Mouse (Mus musculus): ENCODE data around the gene Ptprb. TPM values are rescaled to one million over a fixed set of nuclear protein-coding genes. Genes with fewer than 3 reads are reported as not detected.
A peak's percentile ranks its signal among the peaks of the same experiment; 100 is the strongest.

The Ptprb gene
- total RNA-seq, 1 experiment, result 0.62 TPM

GRCm38 (mm10) chr10:116374111-116374510, 98.8 kb downstream of the Ptprb start:
- in situ Hi-C loops (cut with MboI; ENCODE audit: low sequenced_read_pairs in 2 of 2, unreplicated experiment in 2 of 2), result no loop called here
- DNase-seq (ENCODE audit: low read depth, low spot score), result no peak
- H3K9ac ChIP-seq (ENCODE audit: insufficient read depth, low read depth, low read length, poor library complexity, severe bottlenecking), result no peak overlapping the region
- H3K4me3 ChIP-seq (ENCODE audit: insufficient read depth in 1 of 2, low read depth in 1 of 2, low read length in 2 of 2, poor library complexity in 1 of 2, severe bottlenecking in 1 of 2), result no peak overlapping the region
- no peaks in the 10 kb centered on the region for H3K36me3 ChIP-seq (ENCODE audit: control insufficient read depth, insufficient read depth, low read length, poor library complexity, severe bottlenecking)
- no peak for TF ChIP-seq ZC3H11A (IDR thresholded peaks at IDR 0.05; ENCODE audit: borderline replicate concordance, low read depth, low read length)
- no peak for TF ChIP-seq CHD2 (IDR thresholded peaks at IDR 0.05; ENCODE audit: low read depth, low read length)
- TF ChIP-seq MAFK (IDR thresholded peaks at IDR 0.05; ENCODE audit: insufficient read depth, low read depth, low read length), result no peak
- TF ChIP-seq ZNF384 (IDR thresholded peaks at IDR 0.05; ENCODE audit: low read depth, low read length), result no peak
- TF ChIP-seq HCFC1 (IDR thresholded peaks at IDR 0.05; ENCODE audit: borderline replicate concordance, insufficient read depth, low read length), result no peak
- H3K4me1 ChIP-seq (ENCODE audit: control insufficient read depth in 2 of 2, insufficient read depth in 2 of 2, low read length in 2 of 2, poor library complexity in 1 of 2), result peaks cover 0 to 6% of the 10 kb centered on the region in 2 experiments; a peak in 1 of 4 replicates
- H3K9me3 ChIP-seq (ENCODE audit: control insufficient read depth, insufficient read depth, low read depth, low read length), result no peaks in the 10 kb centered on the region
- no peak overlapping the region for H3K27ac ChIP-seq (ENCODE audit: insufficient read depth, low read depth, low read length, poor library complexity, severe bottlenecking)

- no peak for DNase-seq (ENCODE audit: low read depth, low spot score)
- Histone ChIP-seq H3K9me3 (ENCODE audit: control insufficient read depth, insufficient read depth, low read depth, low read length) (no peaks in the 10 kb centered on the region), H3K27ac (ENCODE audit: insufficient read depth, low read depth, low read length, poor library complexity, severe bottlenecking) (no peak overlapping the region), H3K36me3 (ENCODE audit: control insufficient read depth, insufficient read depth, low read length, poor library complexity, severe bottlenecking) (no peaks in the 10 kb centered on the region), H3K4me1 (ENCODE audit: control insufficient read depth in 2 of 2, insufficient read depth in 2 of 2, low read length in 2 of 2, poor library complexity in 1 of 2) (no peaks in the 10 kb centered on the region), H3K9ac (ENCODE audit: insufficient read depth, low read depth, low read length, poor library complexity, severe bottlenecking) (no peak overlapping the region), H3K4me3 (ENCODE audit: insufficient read depth in 1 of 2, low read depth in 1 of 2, low read length in 2 of 2, poor library complexity in 1 of 2, severe bottlenecking in 1 of 2) (no peak overlapping the region)
- in situ Hi-C loops (cut with MboI; ENCODE audit: low sequenced_read_pairs in 2 of 2, unreplicated experiment in 2 of 2), result no loop called here
- TF ChIP-seq CHD2 (IDR thresholded peaks at IDR 0.05; ENCODE audit: low read depth, low read length) (no peak), MAFK (IDR thresholded peaks at IDR 0.05; ENCODE audit: insufficient read depth, low read depth, low read length) (no peak), ZNF384 (IDR thresholded peaks at IDR 0.05; ENCODE audit: low read depth, low read length) (no peak), ZC3H11A (IDR thresholded peaks at IDR 0.05; ENCODE audit: borderline replicate concordance, low read depth, low read length) (no peak), HCFC1 (IDR thresholded peaks at IDR 0.05; ENCODE audit: borderline replicate concordance, insufficient read depth, low read length) (no peak)
Measured at GRCm38 (mm10) chr10:116376853-116377252, 101.5 kb downstream of the Ptprb start.

- TF ChIP-seq ZC3H11A (IDR thresholded peaks at IDR 0.05; ENCODE audit: borderline replicate concordance, low read depth, low read length) (no peak), MAFK (IDR thresholded peaks at IDR 0.05; ENCODE audit: insufficient read depth, low read depth, low read length) (no peak)
- peak; percentile 42 for DNase-seq (ENCODE audit: low read depth, low spot score)
- peaks cover 0 to 4% of the 10 kb centered on the region in 2 experiments; a peak in 1 of 4 replicates for H3K4me1 ChIP-seq (ENCODE audit: control insufficient read depth in 2 of 2, insufficient read depth in 2 of 2, low read length in 2 of 2, poor library complexity in 1 of 2)
- in situ Hi-C loops (cut with MboI; ENCODE audit: low sequenced_read_pairs in 2 of 2, unreplicated experiment in 2 of 2), result no loop called here
- H3K36me3 ChIP-seq (ENCODE audit: control insufficient read depth, insufficient read depth, low read length, poor library complexity, severe bottlenecking), result no peaks in the 10 kb centered on the region
- H3K4me3 ChIP-seq (ENCODE audit: insufficient read depth in 1 of 2, low read depth in 1 of 2, low read length in 2 of 2, poor library complexity in 1 of 2, severe bottlenecking in 1 of 2), result no peak overlapping the region
- H3K9ac ChIP-seq (ENCODE audit: insufficient read depth, low read depth, low read length, poor library complexity, severe bottlenecking), result no peak overlapping the region
- H3K27ac ChIP-seq (ENCODE audit: insufficient read depth, low read depth, low read length, poor library complexity, severe bottlenecking), result no peak overlapping the region
- no peaks in the 10 kb centered on the region for H3K9me3 ChIP-seq (ENCODE audit: control insufficient read depth, insufficient read depth, low read depth, low read length)
Measured at GRCm38 (mm10) chr10:116382826-116383685, 107.7 kb downstream of the Ptprb start.

- Histone ChIP-seq H3K4me1 (ENCODE audit: control insufficient read depth in 2 of 2, insufficient read depth in 2 of 2, low read length in 2 of 2, poor library complexity in 1 of 2) (peaks cover 0 to 4% of the 10 kb centered on the region in 2 experiments; a peak in 1 of 4 replicates), H3K4me3 (ENCODE audit: insufficient read depth in 1 of 2, low read depth in 1 of 2, low read length in 2 of 2, poor library complexity in 1 of 2, severe bottlenecking in 1 of 2) (no peak overlapping the region), H3K27ac (ENCODE audit: insufficient read depth, low read depth, low read length, poor library complexity, severe bottlenecking) (no peak overlapping the region), H3K9ac (ENCODE audit: insufficient read depth, low read depth, low read length, poor library complexity, severe bottlenecking) (no peak overlapping the region), H3K36me3 (ENCODE audit: control insufficient read depth, insufficient read depth, low read length, poor library complexity, severe bottlenecking) (no peaks in the 10 kb centered on the region), H3K9me3 (ENCODE audit: control insufficient read depth, insufficient read depth, low read depth, low read length) (no peaks in the 10 kb centered on the region)
- TF ChIP-seq HCFC1 (IDR thresholded peaks at IDR 0.05; ENCODE audit: borderline replicate concordance, insufficient read depth, low read length), result no peak
- no peak for TF ChIP-seq CHD2 (IDR thresholded peaks at IDR 0.05; ENCODE audit: low read depth, low read length)
- no peak for TF ChIP-seq ZC3H11A (IDR thresholded peaks at IDR 0.05; ENCODE audit: borderline replicate concordance, low read depth, low read length)
- TF ChIP-seq ZNF384 (IDR thresholded peaks at IDR 0.05; ENCODE audit: low read depth, low read length), result no peak
- TF ChIP-seq MAFK (IDR thresholded peaks at IDR 0.05; ENCODE audit: insufficient read depth, low read depth, low read length), result no peak
- in situ Hi-C loops (cut with MboI; ENCODE audit: low sequenced_read_pairs in 2 of 2, unreplicated experiment in 2 of 2), result no loop called here
- DNase-seq (ENCODE audit: low read depth, low spot score), result no peak
Measured at GRCm38 (mm10) chr10:116384401-116384800, 109.1 kb downstream of the Ptprb start.
